ENCODE assay signal across 7 mouse cellular contexts in the genomic region with DNA sequence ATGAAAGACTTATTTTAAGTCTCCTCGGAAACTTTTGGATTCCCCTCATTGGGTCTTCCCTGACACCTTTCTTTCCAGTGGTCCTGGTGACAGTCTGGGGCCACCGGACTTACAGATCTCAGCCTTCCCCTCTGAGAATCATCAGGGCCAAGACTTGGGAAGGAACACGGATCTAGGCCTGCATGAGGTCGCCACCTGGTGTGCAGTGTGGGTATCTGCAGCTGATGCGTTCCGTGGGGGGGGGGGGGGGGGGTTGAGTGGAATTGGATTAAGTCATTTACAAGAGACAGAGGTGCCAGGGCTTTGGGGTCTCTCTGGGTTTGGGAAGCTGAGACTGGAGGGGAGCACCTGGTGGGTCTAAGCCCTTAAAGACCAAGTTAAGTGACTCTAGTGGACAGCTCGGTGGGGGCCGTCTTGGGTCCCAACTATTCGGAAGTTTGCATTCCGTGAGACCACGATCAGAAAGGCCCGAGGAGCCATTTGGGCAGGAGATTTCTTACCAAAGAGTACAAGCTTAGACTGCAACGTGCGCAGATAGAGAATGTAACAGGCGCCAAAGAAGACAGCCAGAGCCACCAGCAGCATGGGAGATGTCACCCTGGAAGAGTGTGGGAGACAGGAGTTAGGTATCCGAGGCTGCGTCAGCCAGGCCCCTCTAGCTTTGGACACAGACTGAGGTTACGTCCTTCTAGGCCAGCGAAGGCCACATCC. TPM values are rescaled to one million over a fixed set of nuclear protein-coding genes. Genes with fewer than 3 reads are reported as not detected.
DNase-seq lines count a peak whose midpoint lies in the region; ATAC-seq and TF ChIP-seq lines count a peak whose summit lies in the region.

No protein-coding gene starts in this region.

- H3K9me3 ChIP-seq in heart, embryonic 11.5 days (replicated peaks; ENCODE audit: control insufficient read depth, low read length) = no peaks in the 10 kb centered on the region

- H3K9ac ChIP-seq in heart, embryonic 11.5 days (ENCODE audit: low read depth, low read length) = no peak overlapping the region; the same call in 1 of the 2 replicates

- H3K27me3 ChIP-seq in heart, embryonic 11.5 days (ENCODE audit: control insufficient read depth, insufficient read depth, low read length) = no peaks in the 10 kb centered on the region
- no peaks in the 10 kb centered on the region for H3K27me3 ChIP-seq in small intestine, adult 2 months (ENCODE audit: control insufficient read depth, insufficient read depth, low read length)

- ATAC-seq in heart, embryonic 11.5 days (replicated peaks; ENCODE audit: insufficient number of reproducible peaks, low FRiP score, low TSS enrichment) = no peak

- no peaks in the 10 kb centered on the region for H3K36me3 ChIP-seq in heart, embryonic 11.5 days (ENCODE audit: control insufficient read depth, insufficient read depth, low read length)
- H3K36me3 ChIP-seq in small intestine, adult 2 months (ENCODE audit: control insufficient read depth, insufficient read depth, low read length) = peaks cover 9% of the 10 kb centered on the region

- H3K4me2 ChIP-seq in heart, embryonic 11.5 days = peak overlapping the region; percentile 74

- no peak overlapping the region for H3K27ac ChIP-seq in heart, embryonic 11.5 days (ENCODE audit: low read depth, low read length)
- peak overlapping the region; percentile 43; the same call in 1 of the 2 replicates for H3K27ac ChIP-seq in small intestine, adult 2 months (ENCODE audit: insufficient read depth, low read depth, low read length)

- no peak for TF ChIP-seq POLR2A in small intestine, adult 2 months (IDR thresholded peaks at IDR 0.05; ENCODE audit: low read depth, low read length)

- H3K4me3 ChIP-seq in heart, embryonic 11.5 days (ENCODE audit: low read depth, low read length) = peak overlapping the region; percentile 69
- peak overlapping the region; percentile 88 for H3K4me3 ChIP-seq in small intestine, adult 2 months (ENCODE audit: low read depth, low read length)

- WGBS in heart, embryonic 11.5 days (ENCODE audit: insufficient replicate concordance) = 6% methylated on average over 19 of the region's 19 CpGs
- 7% methylated on average over 19 of the region's 19 CpGs for WGBS in small intestine, adult 2 months

- no peaks in the 10 kb centered on the region; the same call in 1 of the 2 replicates for H3K4me1 ChIP-seq in heart, embryonic 11.5 days (ENCODE audit: control insufficient read depth, insufficient read depth, low read length)
- 0 out of 2 replicates have a peak, but pooled peaks cover 2% of the 10 kb centered on the region for H3K4me1 ChIP-seq in small intestine, adult 2 months (ENCODE audit: control insufficient read depth, insufficient read depth, insufficient read length, low read length)

- peak; percentile 57 for DNase-seq in B cell, adult 2 months
- DNase-seq in ES-CJ7 (ENCODE audit: low read depth, low spot score) = peak; percentile 68
- peak; percentile 62 to 80 for DNase-seq in cerebellum, postnatal 25 days
- peak; percentile 61 for DNase-seq in kidney, postnatal 10 days
- DNase-seq in lung, postnatal 4 days = peak; percentile 39 to 61

- TF ChIP-seq CTCF in small intestine, adult 2 months (IDR thresholded peaks at IDR 0.05; ENCODE audit: extremely low read depth, insufficient read length, insufficient replicate concordance, low read depth, low read length) = peak; percentile 68; the same call in 1 of the 2 replicates

RNA-seq across cellular contexts. Expression of a gene that starts 1.1 kb away (rescaled TPM):
- polyA plus RNA-seq in heart, embryonic 11.5 days (2014; fragmentation: Nextera tagmentation; extraction: Ambion mirVana) = 157 and 163 TPM in 2 replicates
- 262 and 282 TPM in 2 replicates for polyA plus RNA-seq in small intestine, adult 2 months (2012; rRNA removed)

RNA-seq across cellular contexts. Expression of a gene that starts 27.1 kb away (rescaled TPM):
- not detected in 2 replicates for polyA plus RNA-seq in heart, embryonic 11.5 days (2014; fragmentation: Nextera tagmentation; extraction: Ambion mirVana)
- not detected in 2 replicates for polyA plus RNA-seq in small intestine, adult 2 months (2012; rRNA removed)

RNA-seq across cellular contexts. Expression of a gene that starts 34.3 kb away (rescaled TPM):
- 2.3 and 4.1 TPM in 2 replicates for polyA plus RNA-seq in heart, embryonic 11.5 days (2014; fragmentation: Nextera tagmentation; extraction: Ambion mirVana)
- polyA plus RNA-seq in small intestine, adult 2 months (2012; rRNA removed) = 2.9 and 3.1 TPM in 2 replicates
